Mouse (Mus musculus): ENCODE data around the gene Frs2. TPM values are rescaled to one million over a fixed set of nuclear protein-coding genes. Genes with fewer than 3 reads are reported as not detected.

Frs2 gene
- total and polyA plus RNA-seq, 2 experiments from 2014 or later, result 17.3 to 20.3 TPM

DNA sequence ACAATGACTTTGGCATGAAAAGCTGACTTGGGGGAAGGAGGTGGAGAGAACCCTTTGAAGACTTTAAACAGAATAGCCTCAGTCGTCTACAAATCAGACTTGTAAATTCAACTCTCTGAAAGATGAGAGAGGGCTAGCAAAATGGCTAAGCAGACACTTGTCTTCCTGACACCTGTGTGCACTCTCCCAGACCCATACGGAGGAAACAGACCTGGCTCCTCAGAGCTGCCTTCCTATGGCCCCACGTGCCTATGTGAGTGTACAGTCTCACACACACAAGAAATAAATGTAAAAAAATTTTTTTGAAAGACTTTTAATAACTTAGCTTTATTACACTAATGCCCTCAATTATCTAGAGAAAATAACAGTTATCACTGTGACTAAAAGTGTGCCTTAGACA is 41.6 kb downstream of the Frs2 start:
- no peak for TF ChIP-seq CTCF (IDR thresholded peaks at IDR 0.05)
- ATAC-seq (ENCODE audit: low FRiP score) (no peak), DNase-seq (ENCODE audit: low spot score) (no peak)
- Histone ChIP-seq H3K4me2 (ENCODE audit: low read depth, low read length, poor library complexity, severe bottlenecking) (no peak overlapping the region), H3K9ac (replicated peaks; ENCODE audit: low read length, poor library complexity, severe bottlenecking) (no peak overlapping the region), H3K27me3 (ENCODE audit: insufficient read depth, low read length) (no peaks in the 10 kb centered on the region), H3K27ac (ENCODE audit: low read depth, low read length) (no peak overlapping the region), H3K36me3 (ENCODE audit: insufficient read depth, low read length) (no peaks in the 10 kb centered on the region), H3K4me3 (ENCODE audit: low read depth, low read length) (no peak overlapping the region), H3K4me1 (ENCODE audit: insufficient read depth, low read length) (0 out of 2 replicates have a peak, but pooled peaks cover 3% of the 10 kb centered on the region), H3K9me3 (ENCODE audit: low read length) (no peaks in the 10 kb centered on the region)
- WGBS, result 15% methylated on average over 3 of the region's 3 CpGs

DNA sequence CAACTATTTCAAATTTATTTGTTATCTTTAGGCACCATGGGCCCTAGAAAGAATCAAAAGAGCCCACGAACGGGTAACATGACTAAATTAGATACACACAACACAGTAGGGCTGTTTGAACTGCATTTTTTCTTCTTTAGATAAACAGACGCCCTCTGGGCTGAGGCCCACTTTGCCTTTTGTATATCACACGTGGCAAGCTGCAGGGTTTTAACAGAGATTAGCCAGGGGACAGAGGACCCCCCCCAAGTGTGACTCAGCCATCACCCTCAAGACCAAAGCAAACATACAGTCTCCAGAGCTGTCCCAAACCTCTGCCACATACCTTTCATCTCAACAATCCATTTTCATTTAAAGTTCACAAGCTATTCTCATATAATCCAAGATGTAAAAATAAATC is 42.1 kb downstream of the Frs2 start:
- Histone ChIP-seq H3K27ac (ENCODE audit: low read depth, low read length) (no peak overlapping the region), H3K36me3 (ENCODE audit: insufficient read depth, low read length) (no peaks in the 10 kb centered on the region), H3K9me3 (ENCODE audit: low read length) (no peaks in the 10 kb centered on the region), H3K4me1 (ENCODE audit: insufficient read depth, low read length) (0 out of 2 replicates have a peak, but pooled peaks cover 3% of the 10 kb centered on the region), H3K27me3 (ENCODE audit: insufficient read depth, low read length) (no peaks in the 10 kb centered on the region), H3K4me3 (ENCODE audit: low read depth, low read length) (no peak overlapping the region), H3K9ac (replicated peaks; ENCODE audit: low read length, poor library complexity, severe bottlenecking) (no peak overlapping the region), H3K4me2 (ENCODE audit: low read depth, low read length, poor library complexity, severe bottlenecking) (no peak overlapping the region)
- DNase-seq (ENCODE audit: low spot score) (no peak), ATAC-seq (ENCODE audit: low FRiP score) (no peak)
- no peak for TF ChIP-seq CTCF (IDR thresholded peaks at IDR 0.05)
- 8% methylated on average over 4 of the region's 4 CpGs for WGBS

DNA sequence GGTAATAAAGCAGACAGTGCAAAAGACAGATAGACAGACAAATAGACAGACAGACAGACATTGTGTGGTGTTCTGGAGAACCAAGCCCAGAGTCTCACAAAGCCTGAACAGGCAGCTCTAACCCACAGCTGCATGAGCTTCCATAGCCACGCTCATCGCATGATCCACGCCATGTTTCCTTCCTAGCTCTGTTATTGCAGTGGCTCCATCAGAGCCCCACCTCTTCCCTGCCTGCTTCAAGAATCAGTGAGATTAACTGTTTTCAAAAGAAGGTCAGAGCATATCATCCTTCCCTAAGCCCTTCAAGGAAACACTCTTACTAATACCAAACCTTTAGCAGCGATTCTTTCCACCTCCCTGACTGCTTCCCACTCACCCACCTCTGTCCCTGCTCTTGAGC is 43.3 kb downstream of the Frs2 start:
- H3K27me3 ChIP-seq (ENCODE audit: insufficient read depth, low read length), result no peaks in the 10 kb centered on the region
- ATAC-seq (ENCODE audit: low FRiP score) (no peak), DNase-seq (ENCODE audit: low spot score) (no peak)
- no peaks in the 10 kb centered on the region for H3K9me3 ChIP-seq (ENCODE audit: low read length)
- H3K4me3 ChIP-seq (ENCODE audit: low read depth, low read length), result no peak overlapping the region
- H3K36me3 ChIP-seq (ENCODE audit: insufficient read depth, low read length), result no peaks in the 10 kb centered on the region
- no peak overlapping the region for H3K4me2 ChIP-seq (ENCODE audit: low read depth, low read length, poor library complexity, severe bottlenecking)
- no peak overlapping the region for H3K9ac ChIP-seq (replicated peaks; ENCODE audit: low read length, poor library complexity, severe bottlenecking)
- TF ChIP-seq CTCF (IDR thresholded peaks at IDR 0.05), result no peak
- H3K27ac ChIP-seq (ENCODE audit: low read depth, low read length), result no peak overlapping the region
- H3K4me1 ChIP-seq (ENCODE audit: insufficient read depth, low read length), result 0 out of 2 replicates have a peak, but pooled peaks cover 3% of the 10 kb centered on the region
- 34% methylated on average over 4 of the region's 4 CpGs for WGBS

DNA sequence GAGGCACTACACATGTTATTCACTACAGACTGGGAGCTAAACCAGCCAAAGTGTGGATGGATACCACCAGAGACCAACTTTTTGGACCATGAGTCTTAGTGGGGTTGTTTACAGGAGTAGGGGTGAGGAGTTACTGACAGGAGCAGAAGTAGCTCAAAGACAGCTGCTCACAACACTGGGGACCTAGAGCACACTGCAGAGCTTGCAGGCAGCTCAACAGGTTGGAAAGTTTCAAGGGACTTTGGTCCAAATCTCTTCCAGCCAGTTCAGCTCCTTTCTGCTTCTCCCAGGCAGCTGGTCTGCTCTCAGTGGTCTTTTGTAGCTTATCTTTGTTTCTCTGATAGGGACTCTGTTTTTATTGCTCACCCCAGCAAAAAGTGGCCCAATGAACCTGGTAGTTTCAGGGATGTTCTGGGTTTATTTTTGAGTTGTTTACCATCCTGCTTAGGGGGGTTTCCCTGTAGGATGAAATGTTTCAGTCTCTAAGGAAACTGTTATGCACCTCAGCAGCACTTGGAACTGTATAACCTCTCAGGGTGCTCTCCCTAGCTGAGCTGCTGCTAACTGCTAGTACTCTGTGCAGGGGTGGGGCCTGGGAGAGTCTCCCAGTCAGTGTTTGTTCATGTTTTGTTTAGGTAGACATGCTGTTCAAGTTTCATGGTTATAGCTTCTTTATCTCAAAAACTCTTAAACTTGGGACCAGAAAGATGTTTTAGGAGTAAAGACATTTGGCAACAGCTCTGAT is 44.3 kb downstream of the Frs2 start:
- H3K4me1 ChIP-seq (ENCODE audit: insufficient read depth, low read length), result 0 out of 2 replicates have a peak, but pooled peaks cover 3% of the 10 kb centered on the region
- no peak for DNase-seq (ENCODE audit: low spot score)
- H3K27me3 ChIP-seq (ENCODE audit: insufficient read depth, low read length), result no peaks in the 10 kb centered on the region

DNA sequence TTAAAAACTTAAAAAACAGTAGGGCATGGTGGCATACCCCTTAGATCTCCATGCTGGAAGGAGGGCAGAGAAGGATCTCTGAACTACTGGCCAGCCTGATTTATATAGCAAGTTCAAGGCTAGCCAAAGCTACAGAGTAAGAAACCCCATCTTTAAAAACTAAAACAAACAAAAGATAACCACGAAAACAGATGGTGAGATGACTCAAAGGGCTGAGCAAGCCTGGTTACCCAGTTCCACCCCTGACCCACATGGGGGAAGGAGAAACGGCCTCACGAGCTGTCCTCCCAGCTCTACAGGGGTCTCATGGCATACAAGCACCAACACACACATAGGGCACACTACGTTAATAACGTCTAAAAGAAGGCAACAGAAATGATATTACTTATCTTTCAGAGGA is 48.2 kb downstream of the Frs2 start:
- no peaks in the 10 kb centered on the region for H3K27me3 ChIP-seq (ENCODE audit: insufficient read depth, low read length)
- DNase-seq (ENCODE audit: low spot score), result no peak
- ATAC-seq (ENCODE audit: low FRiP score), result no peak
- H3K27ac ChIP-seq (ENCODE audit: low read depth, low read length), result no peak overlapping the region
- no peak for TF ChIP-seq CTCF (IDR thresholded peaks at IDR 0.05)
- H3K36me3 ChIP-seq (ENCODE audit: insufficient read depth, low read length), result no peaks in the 10 kb centered on the region
- no peak overlapping the region for H3K4me3 ChIP-seq (ENCODE audit: low read depth, low read length)
- no peak overlapping the region for H3K4me2 ChIP-seq (ENCODE audit: low read depth, low read length, poor library complexity, severe bottlenecking)
- whole genome bisulfite sequencing, result 87% methylated on average over 5 of the region's 5 CpGs
- no peaks in the 10 kb centered on the region for H3K9me3 ChIP-seq (ENCODE audit: low read length)
- H3K9ac ChIP-seq (replicated peaks; ENCODE audit: low read length, poor library complexity, severe bottlenecking), result no peak overlapping the region
- no peaks in the 10 kb centered on the region for H3K4me1 ChIP-seq (ENCODE audit: insufficient read depth, low read length)

More for the DNA sequence above, 44.3 kb downstream of the Frs2 start:
- no peak overlapping the region for H3K9ac ChIP-seq (replicated peaks; ENCODE audit: low read length, poor library complexity, severe bottlenecking)
- H3K27ac ChIP-seq (ENCODE audit: low read depth, low read length), result no peak overlapping the region
- ATAC-seq (ENCODE audit: low FRiP score), result no peak
- H3K36me3 ChIP-seq (ENCODE audit: insufficient read depth, low read length), result no peaks in the 10 kb centered on the region
- H3K4me3 ChIP-seq (ENCODE audit: low read depth, low read length), result no peak overlapping the region
- H3K4me2 ChIP-seq (ENCODE audit: low read depth, low read length, poor library complexity, severe bottlenecking), result no peak overlapping the region
- TF ChIP-seq CTCF (IDR thresholded peaks at IDR 0.05), result no peak
- H3K9me3 ChIP-seq (ENCODE audit: low read length), result no peaks in the 10 kb centered on the region

DNA sequence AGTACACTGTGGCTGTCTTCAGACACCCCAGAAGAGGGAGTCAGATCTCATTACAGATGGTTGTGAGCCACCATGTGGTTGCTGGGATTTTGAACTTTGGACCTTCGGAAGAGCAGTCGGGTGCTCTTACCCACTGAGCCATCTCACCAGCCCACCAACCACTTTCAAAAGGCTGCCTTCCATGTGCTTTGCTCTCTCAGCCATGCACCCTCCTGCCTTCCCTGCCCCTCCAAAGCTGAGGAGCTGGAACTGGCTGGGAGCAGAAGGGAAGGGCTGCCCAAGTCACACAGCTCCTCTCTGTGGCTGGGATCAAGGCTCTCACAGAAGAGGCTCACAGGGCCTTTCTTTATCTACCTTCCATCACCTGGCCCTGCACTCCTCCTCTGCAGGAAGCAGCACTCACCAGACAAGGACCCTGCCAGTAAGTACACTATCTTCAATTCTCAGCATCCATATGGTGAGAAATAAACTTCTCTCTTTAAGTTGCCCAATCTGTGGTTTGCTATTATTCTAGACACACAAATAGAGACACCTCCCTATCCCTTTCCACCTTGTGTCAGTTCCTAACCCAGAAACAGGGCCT is 51.1 kb downstream of the Frs2 start:
- H3K4me2 ChIP-seq (ENCODE audit: low read depth, low read length, poor library complexity, severe bottlenecking), result no peak overlapping the region
- DNase-seq (ENCODE audit: low spot score), result no peak
- H3K4me3 ChIP-seq (ENCODE audit: low read depth, low read length), result no peak overlapping the region
- no peak overlapping the region for H3K27ac ChIP-seq (ENCODE audit: low read depth, low read length)
- H3K27me3 ChIP-seq (ENCODE audit: insufficient read depth, low read length), result no peaks in the 10 kb centered on the region
- no peak for TF ChIP-seq CTCF (IDR thresholded peaks at IDR 0.05)
- WGBS, result 74% methylated on average over 2 of the region's 2 CpGs
- peaks cover 3% of the 10 kb centered on the region; the same call in 1 of the 2 replicates for H3K4me1 ChIP-seq (ENCODE audit: insufficient read depth, low read length)
- H3K9me3 ChIP-seq (ENCODE audit: low read length), result no peaks in the 10 kb centered on the region
- no peaks in the 10 kb centered on the region for H3K36me3 ChIP-seq (ENCODE audit: insufficient read depth, low read length)
- no peak overlapping the region for H3K9ac ChIP-seq (replicated peaks; ENCODE audit: low read length, poor library complexity, severe bottlenecking)
- no peak for ATAC-seq (ENCODE audit: low FRiP score)

Measured in midbrain, postnatal 0 days (tissue).